31 mouse cellular contexts compared by ENCODE assay signal in the genomic region with DNA sequence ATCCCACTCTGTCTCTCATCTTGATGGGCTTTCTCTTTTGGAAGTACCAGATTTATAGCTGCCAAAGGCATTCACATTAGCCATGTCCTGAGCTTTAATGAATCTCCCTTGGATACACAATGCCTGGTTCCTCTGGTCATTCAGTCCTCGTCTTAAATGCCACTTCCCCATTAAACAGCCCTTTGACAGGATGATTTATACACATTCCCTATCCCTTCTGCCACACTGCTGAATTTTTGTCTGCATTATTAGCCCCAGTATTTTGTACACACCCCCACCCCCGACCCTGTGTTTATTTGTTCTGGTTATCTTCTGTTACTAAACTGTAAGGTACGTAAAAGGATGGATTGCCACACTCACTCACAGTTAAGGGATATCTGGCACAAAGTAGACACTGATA. TPM values are rescaled to one million over a fixed set of nuclear protein-coding genes. Genes with fewer than 3 reads are reported as not detected.
"Had no signal": no experiment of that assay in that cellular context is flagged by ENCODE, and none has a peak within 500 bp of the region (broad histone marks: within the 10 kb centered on the region; RNA-seq: fewer than 3 reads in every experiment).

No protein-coding gene starts in this region.

- ATAC-seq: hindbrain, embryonic 16.5 days; inflammation-experienced regulatory T-cells, adult 6 months; intestine, embryonic 15.5 days; intestine, postnatal 0 days had no signal

- DNase-seq: gastrocnemius, adult 2 months; gastrocnemius, postnatal 10 days; gastrocnemius, postnatal 25 days; heart, adult 18-20 months; heart, postnatal 10 days; heart, postnatal 4 days; kidney, adult 18-20 months; kidney, adult 8-10 months; kidney, postnatal 10 days; kidney, postnatal 25 days; kidney, postnatal 4 days; liver; liver, embryonic 13.5 days had no signal

- H3K4me1 ChIP-seq: heart, embryonic 10.5 days; heart, embryonic 12.5 days; hindbrain, embryonic 10.5 days; intestine, embryonic 15.5 days; limb, embryonic 10.5 days; limb, embryonic 12.5 days; liver, embryonic 13.5 days had no signal

- H3K27me3 ChIP-seq: heart, embryonic 12.5 days; intestine, embryonic 15.5 days; liver, embryonic 13.5 days had no signal

- H3K4me2 ChIP-seq: heart, embryonic 12.5 days; hindbrain, embryonic 14.5 days; intestine, embryonic 15.5 days; limb, embryonic 12.5 days; liver, embryonic 11.5 days; liver, embryonic 13.5 days had no signal

- H3K4me3 ChIP-seq: gastrocnemius, adult 2 months; heart, embryonic 10.5 days; heart, embryonic 12.5 days; hindbrain, embryonic 10.5 days; intestine, embryonic 15.5 days; layer of hippocampus, adult 2 months; left cerebral cortex, adult 2 months; limb, embryonic 10.5 days; limb, embryonic 12.5 days; liver, embryonic 13.5 days had no signal

- H3K9me3 ChIP-seq: heart, embryonic 10.5 days; heart, embryonic 12.5 days; hindbrain, embryonic 10.5 days; intestine, embryonic 15.5 days; limb, embryonic 10.5 days; limb, embryonic 12.5 days; liver, embryonic 13.5 days had no signal

- H3K27ac ChIP-seq: gastrocnemius, adult 2 months; heart, embryonic 10.5 days; hindbrain, embryonic 10.5 days; hindbrain, embryonic 14.5 days; intestine, embryonic 15.5 days; layer of hippocampus, adult 2 months; left cerebral cortex, adult 2 months; limb, embryonic 10.5 days; limb, embryonic 12.5 days; liver, embryonic 13.5 days had no signal

- H3K9ac ChIP-seq: heart, embryonic 12.5 days; hindbrain, embryonic 14.5 days; intestine, embryonic 15.5 days; limb, embryonic 12.5 days; liver, embryonic 13.5 days had no signal

- H3K36me3 ChIP-seq: heart, embryonic 10.5 days; heart, embryonic 12.5 days; hindbrain, embryonic 10.5 days; intestine, embryonic 15.5 days; limb, embryonic 10.5 days; limb, embryonic 12.5 days; liver, embryonic 13.5 days had no signal

RNA-seq across cellular contexts. Expression of gene Prdm13, which starts 27.6 kb away (rescaled TPM):
- polyA plus RNA-seq: heart, embryonic 10.5 days; heart, embryonic 12.5 days; heart, embryonic 14.5 days; heart, embryonic 16.5 days; inflammation-experienced regulatory T-cells, adult 6 months; intestine, embryonic 15.5 days; intestine, postnatal 0 days; kidney, embryonic 14.5 days; kidney, embryonic 16.5 days; limb, embryonic 10.5 days; limb, embryonic 12.5 days; limb, embryonic 14.5 days; liver, embryonic 13.5 days had no signal
